Mouse (Mus musculus) heart, adult 18-20 months (tissue): ENCODE measurements around the gene Vipr2. TPM values are rescaled to one million over a fixed set of nuclear protein-coding genes. Genes with fewer than 3 reads are reported as not detected.

Experiments
- DNase-seq, 2 experiments: peaks; one replicate each; pipeline ENCODE4 v3.0.0; 2021 to 2022; ENCODE audit warnings: mixed read lengths in 1 of 2
- total RNA-seq, 2 experiments: library from RNA; stranded (reverse); gene quantifications; 2 replicates each; pipeline ENCODE4 v1.2.3; 2021

The Vipr2 gene
- total RNA-seq, 2 experiments from 2014 or later = 0.92 to 1.3 TPM

DNA sequence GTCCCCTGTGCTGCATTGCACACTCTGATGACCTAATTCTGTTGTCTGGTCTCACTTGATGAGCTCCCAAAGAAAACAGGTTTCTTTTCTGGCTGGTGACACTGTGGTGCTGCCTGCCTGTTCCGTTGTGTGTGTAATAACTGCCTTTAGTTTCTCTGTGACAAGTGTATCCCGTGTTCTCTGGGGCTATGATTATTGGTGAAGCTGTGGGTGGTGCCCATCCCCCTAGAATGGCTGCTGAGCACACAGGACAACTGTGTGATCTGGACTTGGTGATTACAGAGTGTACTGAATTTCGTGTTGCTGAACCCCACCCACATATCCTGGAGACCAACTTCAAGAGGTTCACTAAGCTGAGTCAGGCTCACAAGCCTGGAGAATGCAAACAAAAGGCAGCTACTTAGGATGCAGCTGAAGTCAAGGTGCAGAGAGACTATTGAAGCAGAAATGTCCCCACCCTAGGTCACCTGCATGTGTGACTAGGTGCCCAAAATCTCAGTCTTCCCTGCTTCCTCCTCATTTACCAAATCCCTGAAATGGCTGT lies 18.9 kb downstream of the Vipr2 start:
- DNase-seq = no peak

GRCm38 (mm10) chr12:116097166-116097565 lies 19.6 kb downstream of the Vipr2 start:
- no peak for DNase-seq

DNA sequence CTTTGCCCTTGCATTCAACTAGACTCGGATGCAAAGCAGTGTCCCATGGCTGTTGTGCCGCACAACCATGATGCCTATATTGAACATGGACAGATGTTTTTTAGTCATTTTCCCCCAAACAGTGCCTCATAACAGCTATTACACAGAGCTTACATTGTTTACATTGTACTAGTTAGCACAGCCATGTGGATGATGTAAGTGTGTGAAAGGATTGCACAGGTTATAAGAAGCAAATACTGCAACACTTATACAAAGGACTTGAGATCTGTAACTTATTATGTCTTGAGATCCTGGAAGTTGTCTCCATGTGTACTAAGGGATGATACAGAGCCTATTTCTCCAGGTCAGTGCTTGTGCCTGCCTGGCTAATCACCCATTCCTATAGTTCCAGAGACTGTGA lies 24.4 kb downstream of the Vipr2 start:
- DNase-seq = no peak

DNA sequence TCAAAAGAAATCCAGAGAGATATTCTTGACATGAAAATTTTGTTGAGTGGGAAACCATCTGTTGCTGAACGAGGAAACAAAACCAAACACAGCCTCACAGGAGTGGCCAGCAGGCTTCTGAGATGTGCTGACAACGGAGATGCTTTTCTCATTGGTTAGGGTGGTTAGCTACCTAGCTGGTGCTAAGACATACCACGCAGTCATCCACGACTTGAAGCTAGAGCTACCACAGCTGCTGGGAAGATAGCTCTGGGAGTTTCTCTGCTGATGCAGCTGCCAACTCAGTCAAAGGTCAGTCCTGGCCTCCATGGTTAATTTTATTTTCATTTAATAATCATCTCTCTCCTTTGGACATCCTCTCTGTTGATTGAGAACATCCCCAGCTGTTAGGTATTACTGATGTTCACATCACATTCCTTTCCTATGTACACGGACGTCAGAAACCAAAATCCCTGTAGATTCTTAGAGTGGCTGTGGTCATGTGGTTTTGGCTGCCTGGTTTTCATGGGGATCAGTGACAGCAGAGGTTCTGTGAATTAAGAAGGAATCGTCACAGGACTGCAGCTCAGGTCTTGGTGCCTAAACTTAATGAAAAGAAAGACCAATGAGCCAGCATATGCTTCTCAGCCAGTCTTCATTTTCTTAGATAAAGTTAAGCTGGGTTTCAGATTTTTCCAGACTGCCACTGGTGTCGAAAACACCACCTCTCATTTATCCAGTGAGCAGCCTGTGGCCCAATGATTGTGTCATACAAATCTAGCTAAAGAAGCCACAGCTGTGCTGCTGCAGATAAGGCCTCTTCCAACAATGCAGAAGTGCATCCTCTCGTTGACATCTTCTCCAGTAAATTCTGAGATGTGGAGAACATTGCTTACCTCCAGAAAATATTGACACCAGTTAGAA lies 32.2 kb downstream of the Vipr2 start:
- peak; percentile 41 to 57 for DNase-seq

DNA sequence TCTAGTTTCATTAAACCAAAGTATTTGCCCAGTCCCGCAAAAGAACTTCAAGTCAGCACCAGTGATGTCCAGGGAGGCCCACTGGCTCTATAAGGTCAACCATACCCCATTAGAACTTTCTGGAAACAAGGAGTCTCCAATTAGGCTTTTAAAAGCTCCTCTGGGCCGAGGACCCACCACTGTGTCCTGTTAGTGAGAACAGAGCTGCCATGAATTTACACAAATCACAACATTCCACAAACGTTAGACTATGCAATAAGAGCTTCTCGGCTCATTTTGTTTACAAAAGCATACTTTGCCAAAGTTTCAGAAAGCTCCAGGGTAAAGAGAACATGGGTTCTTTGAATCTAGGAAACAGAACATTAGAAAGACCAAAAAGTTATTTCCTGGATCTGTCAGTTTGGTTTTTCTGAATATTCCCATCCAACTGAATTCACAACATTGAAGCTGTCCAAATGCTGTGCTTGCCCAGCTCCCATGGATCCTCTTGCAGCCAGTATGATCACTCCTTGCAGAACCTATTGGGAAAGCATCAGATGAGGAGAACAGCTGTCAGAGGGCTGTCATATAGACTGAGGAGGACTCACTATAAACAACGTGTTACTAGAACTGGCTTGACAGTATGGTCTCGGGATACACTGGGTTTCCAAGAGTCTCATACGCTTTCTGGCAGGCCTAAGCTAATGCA lies 33.6 kb downstream of the Vipr2 start:
- DNase-seq = peak; percentile 17 to 18

DNA sequence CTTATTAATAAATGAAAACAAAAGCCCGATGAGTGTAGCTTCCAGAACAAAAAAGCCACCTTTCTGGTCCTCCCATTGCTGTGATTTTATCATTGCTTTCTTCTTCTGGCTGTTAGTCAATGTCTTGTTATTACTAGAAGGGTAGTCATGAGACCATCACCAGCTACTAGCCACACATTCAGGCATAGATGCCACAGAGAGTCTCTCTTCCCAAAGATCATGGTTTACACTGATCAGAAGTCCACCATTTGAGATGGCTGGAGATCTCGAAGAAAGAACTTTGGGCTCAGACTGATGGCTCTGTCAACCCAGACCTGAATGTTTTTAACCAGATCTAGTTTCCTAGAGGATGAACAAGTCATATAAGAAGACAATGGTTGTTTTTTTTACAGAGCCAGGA lies 38.3 kb downstream of the Vipr2 start:
- DNase-seq = no peak

- DNase-seq = no peak
Measured at GRCm38 (mm10) chr12:116116455-116116854, 38.9 kb downstream of the Vipr2 start.

DNA sequence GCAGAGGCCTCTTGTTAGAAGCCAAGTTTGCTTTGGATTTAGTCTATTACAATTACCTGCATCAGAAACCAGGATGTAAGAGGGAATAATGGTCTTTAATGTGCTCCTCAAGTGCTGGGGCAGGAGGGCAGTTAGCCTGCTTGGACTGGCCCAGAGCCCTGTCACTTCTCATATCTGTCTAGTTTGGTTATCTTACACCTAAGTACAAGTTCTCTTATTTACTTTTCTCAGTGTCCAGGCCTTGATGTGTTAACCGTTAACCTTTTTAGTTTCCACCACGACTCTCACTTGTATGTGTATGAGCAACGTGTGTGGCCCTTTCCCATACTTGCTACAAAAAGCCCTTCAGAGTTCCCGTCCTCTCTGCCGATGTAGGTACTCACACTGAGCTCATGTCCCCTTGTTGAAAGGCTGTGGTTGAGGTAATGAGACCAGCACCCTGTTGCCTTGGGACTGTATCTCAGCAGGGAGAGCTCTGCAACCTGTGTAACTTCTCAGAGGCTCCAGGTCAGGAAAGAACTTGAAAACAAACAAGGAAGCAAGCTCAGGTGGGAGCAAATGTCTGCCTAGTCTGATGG lies 39.9 kb downstream of the Vipr2 start:
- DNase-seq = no peak

GRCm38 (mm10) chr12:116119001-116119400 lies 41.5 kb downstream of the Vipr2 start:
- no peak for DNase-seq

DNA sequence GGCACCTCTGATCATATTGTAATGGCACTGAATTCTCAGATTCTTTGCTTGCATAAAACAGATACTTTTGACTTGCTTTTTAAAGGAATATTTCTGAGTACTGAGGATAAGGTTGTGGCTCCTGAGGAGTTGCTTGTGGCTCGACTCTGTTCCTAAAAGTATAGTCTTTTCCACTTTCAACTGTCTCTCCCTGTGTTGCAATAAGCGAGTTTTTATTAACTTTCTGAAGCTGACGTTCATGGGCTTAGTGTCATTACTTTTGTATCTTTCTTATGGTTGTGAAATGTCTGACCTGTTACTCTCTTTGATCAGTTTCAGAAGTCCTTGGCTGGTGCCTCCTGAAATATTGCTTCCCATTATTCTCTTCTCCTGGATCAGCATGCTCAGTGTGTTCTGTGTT lies 46.3 kb downstream of the Vipr2 start:
- no peak for DNase-seq

DNA sequence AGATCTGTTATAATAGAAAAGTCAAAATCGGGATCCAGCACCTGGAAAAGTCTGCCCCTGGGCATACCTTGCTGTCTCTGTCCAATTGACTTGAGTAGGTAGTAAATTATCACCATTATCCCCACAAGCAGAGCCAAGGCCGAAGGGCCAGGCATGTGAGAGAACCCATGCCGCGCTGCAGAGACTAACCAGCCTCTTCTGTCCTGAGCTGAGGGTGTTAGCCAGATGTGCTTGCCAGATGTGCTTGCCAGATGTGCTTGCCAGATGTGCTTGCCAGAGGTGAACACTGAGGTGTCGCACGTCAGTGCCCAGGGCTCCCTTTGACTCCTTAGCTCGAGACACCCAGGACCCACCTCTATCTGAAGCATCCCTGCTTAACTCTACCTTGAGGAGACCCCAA lies 53.4 kb downstream of the Vipr2 start:
- no peak for DNase-seq

- DNase-seq = no peak
Measured at GRCm38 (mm10) chr12:116132909-116133308, 55.4 kb downstream of the Vipr2 start.

GRCm38 (mm10) chr12:116135906-116136305 lies 58.4 kb downstream of the Vipr2 start:
- DNase-seq = no peak

- DNase-seq = no peak
Measured at GRCm38 (mm10) chr12:116138322-116139205, 61.0 kb downstream of the Vipr2 start.

DNA sequence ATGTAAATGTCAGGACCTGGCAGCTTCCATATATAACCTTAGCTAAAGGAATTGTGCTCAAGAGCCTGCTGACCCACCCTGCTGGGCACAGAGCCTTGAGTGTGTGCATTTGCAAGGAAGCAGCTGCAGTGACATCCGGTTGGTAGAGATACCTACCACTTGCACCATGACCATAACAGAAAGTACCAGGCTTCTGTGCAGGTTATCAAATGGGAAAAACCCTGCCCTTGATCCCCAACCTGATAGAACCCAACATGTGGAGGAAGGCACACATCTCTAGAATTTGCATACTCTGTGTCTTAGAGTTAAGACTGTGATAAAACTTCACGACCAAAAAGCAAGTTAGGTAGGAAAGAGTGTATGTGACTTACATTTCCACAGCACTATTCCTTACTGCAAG lies 63.1 kb downstream of the Vipr2 start:
- DNase-seq = no peak

- no peak for DNase-seq
Measured at GRCm38 (mm10) chr12:116141816-116142215, 64.3 kb downstream of the Vipr2 start.

DNA sequence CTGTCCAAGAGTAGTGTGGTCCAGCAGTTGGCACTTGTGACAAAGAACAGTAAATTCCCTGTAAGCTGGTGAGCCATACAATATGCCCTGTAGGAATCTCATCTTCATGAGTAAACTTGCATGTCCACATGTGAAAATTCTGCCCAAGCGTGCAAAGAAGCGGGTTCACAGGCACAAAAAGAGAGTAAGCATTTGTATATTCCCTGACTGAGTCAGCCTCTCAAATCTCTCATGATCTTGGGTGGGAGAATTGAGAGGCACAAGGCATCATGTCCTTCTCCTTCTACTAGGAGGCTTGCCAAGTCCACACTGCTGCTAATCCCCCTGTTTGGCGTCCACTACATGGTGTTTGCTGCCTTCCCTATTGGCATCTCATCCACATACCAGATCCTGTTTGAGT lies 64.9 kb downstream of the Vipr2 start:
- DNase-seq = no peak

DNA sequence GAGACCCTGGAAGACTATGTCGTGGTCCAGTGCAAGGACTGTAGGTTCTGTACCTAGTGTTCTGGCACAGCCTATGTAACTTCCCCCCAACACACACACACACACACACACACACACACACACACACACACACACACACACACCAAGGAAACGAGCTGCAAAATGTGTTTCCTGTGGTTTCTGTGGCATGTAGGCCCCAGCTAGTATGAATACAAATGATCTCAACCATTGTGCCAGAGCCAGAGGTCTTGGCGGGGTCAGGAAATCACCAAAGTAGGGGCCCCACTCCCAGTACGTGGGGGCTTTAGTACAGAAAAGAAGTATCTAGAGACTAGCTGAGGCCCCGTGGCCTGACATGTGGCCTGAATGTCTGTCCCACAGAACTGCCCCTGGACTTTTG lies 67.7 kb downstream of the Vipr2 start:
- DNase-seq = peak; percentile 46 to 56

DNA sequence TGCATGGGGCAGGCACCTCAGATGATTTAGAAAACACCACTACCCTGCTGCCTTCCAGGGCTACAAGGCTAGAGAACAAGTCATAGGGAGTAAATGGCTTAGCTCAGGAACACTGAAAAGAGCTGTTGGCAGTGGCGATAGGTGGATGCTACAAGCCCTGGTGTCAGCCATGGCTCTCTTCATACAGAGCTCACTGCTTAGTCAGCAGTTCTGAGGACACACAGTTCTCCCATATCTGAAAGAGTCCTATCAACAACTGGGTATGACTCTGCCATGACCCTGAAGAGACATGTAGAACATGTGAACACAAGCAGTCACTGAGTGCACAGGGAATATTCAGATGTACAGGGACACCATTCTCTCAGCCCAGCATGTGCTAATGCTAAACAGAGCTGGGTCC lies 68.2 kb downstream of the Vipr2 start:
- DNase-seq = no peak

DNA sequence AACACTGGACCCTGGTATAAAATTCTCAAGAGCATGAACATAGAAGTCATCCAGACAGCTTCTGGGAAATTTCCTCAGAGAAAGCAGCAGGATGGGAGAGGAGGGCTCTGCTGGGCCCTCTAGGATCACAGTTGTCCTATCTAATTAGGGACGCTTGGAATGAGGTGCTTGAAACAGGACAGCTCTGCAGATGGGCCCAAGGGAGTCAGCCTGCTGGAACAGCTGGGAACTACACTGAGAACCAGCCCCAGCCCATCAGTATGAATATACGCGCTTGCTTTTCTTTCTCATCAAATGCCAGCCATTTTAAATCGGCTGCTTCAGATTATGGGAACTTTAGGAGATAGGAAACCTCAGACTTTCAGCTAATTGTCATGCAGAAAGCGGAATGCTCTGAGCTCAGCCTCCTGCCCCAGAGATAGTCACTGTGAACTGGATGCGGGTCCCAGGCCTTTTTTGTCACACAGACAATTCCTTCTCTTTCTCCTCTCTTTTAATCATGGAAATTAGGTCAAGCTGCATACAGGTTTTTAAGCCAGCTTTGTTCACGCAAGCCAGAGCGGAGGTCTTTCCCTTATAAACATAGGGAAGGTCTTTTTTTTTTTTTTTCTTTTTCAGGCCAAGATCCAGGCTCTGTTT lies 69.6 kb downstream of the Vipr2 start:
- DNase-seq = peak; percentile 15 to 32

DNA sequence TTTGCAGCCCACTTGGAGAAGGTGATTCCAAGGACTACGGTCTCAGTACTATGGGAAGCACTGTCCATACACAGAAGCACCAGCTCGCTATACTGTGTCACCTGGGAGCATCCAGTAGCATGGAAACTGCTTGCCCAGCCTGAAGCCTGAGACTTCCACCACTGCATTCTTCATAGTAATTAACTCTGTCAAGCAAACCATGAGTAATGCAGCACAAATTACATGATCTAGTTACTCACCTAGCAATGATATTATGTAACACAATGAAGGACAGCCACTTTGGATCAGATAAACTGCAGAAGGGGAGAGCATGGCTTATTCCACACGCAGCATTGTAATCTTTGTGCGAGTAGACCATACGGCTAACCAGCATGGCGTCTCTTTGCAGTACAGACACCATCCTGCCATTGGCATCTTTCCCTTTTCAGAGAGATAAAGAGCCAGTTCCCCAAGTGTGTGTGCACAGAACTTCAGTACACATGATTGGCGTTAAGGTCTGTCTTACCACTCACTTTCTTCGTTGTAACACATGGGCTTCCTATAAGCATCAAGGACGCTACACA lies 75.4 kb downstream of the Vipr2 start:
- no peak for DNase-seq
